Mouse (Mus musculus): ENCODE results near the gene Nxt1. TPM values are rescaled to one million over a fixed set of nuclear protein-coding genes. Genes with fewer than 3 reads are reported as not detected.

Gene Nxt1
- polyA plus RNA-seq, 1 experiment from 2014 or later, result 67.0 TPM

GRCm38 (mm10) chr2:148685709-148686108, 13.3 kb downstream of the Nxt1 start:
- no peak overlapping the region for H3K9ac ChIP-seq (ENCODE audit: low read length)
- peaks cover 11% of the 10 kb centered on the region for H3K4me1 ChIP-seq (ENCODE audit: control insufficient read depth, insufficient read depth, low read length)
- H3K4me3 ChIP-seq (replicated peaks; ENCODE audit: low read length), result no peak overlapping the region
- WGBS, result 87% methylated on average over 3 of the region's 3 CpGs
- H3K27me3 ChIP-seq (ENCODE audit: control insufficient read depth, insufficient read depth, low read length), result no peaks in the 10 kb centered on the region
- no peak overlapping the region for H3K4me2 ChIP-seq (ENCODE audit: low read depth, low read length)
- no peak overlapping the region for H3K27ac ChIP-seq (ENCODE audit: low read length)
- peaks cover 6% of the 10 kb centered on the region; the same call in 1 of the 2 replicates for H3K36me3 ChIP-seq (ENCODE audit: control insufficient read depth, insufficient read depth, low read length)
- ATAC-seq (ENCODE audit: insufficient read depth, low FRiP score), result no peak
- no peaks in the 10 kb centered on the region for H3K9me3 ChIP-seq (replicated peaks; ENCODE audit: control insufficient read depth, low read length)

GRCm38 (mm10) chr2:148686862-148687261, 14.5 kb downstream of the Nxt1 start:
- H3K4me1 ChIP-seq (ENCODE audit: control insufficient read depth, insufficient read depth, low read length), result peaks cover 7% of the 10 kb centered on the region
- peaks cover 9% of the 10 kb centered on the region; the same call in 1 of the 2 replicates for H3K36me3 ChIP-seq (ENCODE audit: control insufficient read depth, insufficient read depth, low read length)
- 80% methylated on average over 1 of the region's 1 CpGs for WGBS
- no peak overlapping the region for H3K4me3 ChIP-seq (replicated peaks; ENCODE audit: low read length)
- no peaks in the 10 kb centered on the region for H3K9me3 ChIP-seq (replicated peaks; ENCODE audit: control insufficient read depth, low read length)
- H3K27me3 ChIP-seq (ENCODE audit: control insufficient read depth, insufficient read depth, low read length), result no peaks in the 10 kb centered on the region
- no peak for ATAC-seq (ENCODE audit: insufficient read depth, low FRiP score)
- H3K4me2 ChIP-seq (ENCODE audit: low read depth, low read length), result no peak overlapping the region
- no peak overlapping the region for H3K9ac ChIP-seq (ENCODE audit: low read length)
- no peak overlapping the region for H3K27ac ChIP-seq (ENCODE audit: low read length)

GRCm38 (mm10) chr2:148687971-148688370, 15.6 kb downstream of the Nxt1 start:
- H3K27me3 ChIP-seq (ENCODE audit: control insufficient read depth, insufficient read depth, low read length), result no peaks in the 10 kb centered on the region
- H3K9me3 ChIP-seq (replicated peaks; ENCODE audit: control insufficient read depth, low read length), result no peaks in the 10 kb centered on the region
- H3K36me3 ChIP-seq (ENCODE audit: control insufficient read depth, insufficient read depth, low read length), result peaks cover 9% of the 10 kb centered on the region; the same call in 1 of the 2 replicates
- no peak overlapping the region for H3K9ac ChIP-seq (ENCODE audit: low read length)
- no peak for ATAC-seq (ENCODE audit: insufficient read depth, low FRiP score)
- no peak overlapping the region for H3K27ac ChIP-seq (ENCODE audit: low read length)
- H3K4me3 ChIP-seq (replicated peaks; ENCODE audit: low read length), result no peak overlapping the region
- 91% methylated on average over 5 of the region's 5 CpGs for WGBS
- H3K4me2 ChIP-seq (ENCODE audit: low read depth, low read length), result no peak overlapping the region
- no peaks in the 10 kb centered on the region for H3K4me1 ChIP-seq (ENCODE audit: control insufficient read depth, insufficient read depth, low read length)

GRCm38 (mm10) chr2:148689444-148690140, 17.2 kb downstream of the Nxt1 start:
- peaks cover 5% of the 10 kb centered on the region; the same call in 1 of the 2 replicates for H3K36me3 ChIP-seq (ENCODE audit: control insufficient read depth, insufficient read depth, low read length)
- H3K27me3 ChIP-seq (ENCODE audit: control insufficient read depth, insufficient read depth, low read length), result no peaks in the 10 kb centered on the region
- no peak overlapping the region for H3K4me2 ChIP-seq (ENCODE audit: low read depth, low read length)
- no peak for ATAC-seq (ENCODE audit: insufficient read depth, low FRiP score)
- H3K9ac ChIP-seq (ENCODE audit: low read length), result no peak overlapping the region
- H3K27ac ChIP-seq (ENCODE audit: low read length), result no peak overlapping the region
- no peak overlapping the region for H3K4me3 ChIP-seq (replicated peaks; ENCODE audit: low read length)
- H3K9me3 ChIP-seq (replicated peaks; ENCODE audit: control insufficient read depth, low read length), result no peaks in the 10 kb centered on the region
- no peaks in the 10 kb centered on the region for H3K4me1 ChIP-seq (ENCODE audit: control insufficient read depth, insufficient read depth, low read length)
- WGBS, result 92% methylated on average over 6 of the region's 6 CpGs

- Histone ChIP-seq H3K4me2 (ENCODE audit: low read depth, low read length) (no peak overlapping the region), H3K4me3 (replicated peaks; ENCODE audit: low read length) (no peak overlapping the region), H3K27ac (ENCODE audit: low read length) (no peak overlapping the region), H3K4me1 (ENCODE audit: control insufficient read depth, insufficient read depth, low read length) (no peaks in the 10 kb centered on the region), H3K9me3 (replicated peaks; ENCODE audit: control insufficient read depth, low read length) (no peaks in the 10 kb centered on the region), H3K27me3 (ENCODE audit: control insufficient read depth, insufficient read depth, low read length) (no peaks in the 10 kb centered on the region), H3K9ac (ENCODE audit: low read length) (no peak overlapping the region), H3K36me3 (ENCODE audit: control insufficient read depth, insufficient read depth, low read length) (peaks cover 6% of the 10 kb centered on the region; the same call in 1 of the 2 replicates)
- 87% methylated on average over 3 of the region's 3 CpGs for WGBS
- no peak for ATAC-seq (ENCODE audit: insufficient read depth, low FRiP score)
These were observed 17.9 kb downstream of the Nxt1 start for GRCm38 (mm10) chr2:148690291-148690690.

GRCm38 (mm10) chr2:148690781-148691180, 18.4 kb downstream of the Nxt1 start:
- Histone ChIP-seq H3K36me3 (ENCODE audit: control insufficient read depth, insufficient read depth, low read length) (peaks cover 6% of the 10 kb centered on the region; the same call in 1 of the 2 replicates), H3K4me2 (ENCODE audit: low read depth, low read length) (no peak overlapping the region), H3K9me3 (replicated peaks; ENCODE audit: control insufficient read depth, low read length) (no peaks in the 10 kb centered on the region), H3K4me3 (replicated peaks; ENCODE audit: low read length) (no peak overlapping the region), H3K9ac (ENCODE audit: low read length) (no peak overlapping the region), H3K4me1 (ENCODE audit: control insufficient read depth, insufficient read depth, low read length) (no peaks in the 10 kb centered on the region), H3K27me3 (ENCODE audit: control insufficient read depth, insufficient read depth, low read length) (no peaks in the 10 kb centered on the region), H3K27ac (ENCODE audit: low read length) (no peak overlapping the region)
- WGBS, result 95% methylated on average over 5 of the region's 5 CpGs
- no peak for ATAC-seq (ENCODE audit: insufficient read depth, low FRiP score)

GRCm38 (mm10) chr2:148698571-148698970, 26.2 kb downstream of the Nxt1 start:
- H3K9me3 ChIP-seq (replicated peaks; ENCODE audit: control insufficient read depth, low read length), result no peaks in the 10 kb centered on the region
- H3K4me1 ChIP-seq (ENCODE audit: control insufficient read depth, insufficient read depth, low read length), result no peaks in the 10 kb centered on the region
- no peak overlapping the region for H3K27ac ChIP-seq (ENCODE audit: low read length)
- H3K4me3 ChIP-seq (replicated peaks; ENCODE audit: low read length), result no peak overlapping the region
- ATAC-seq (ENCODE audit: insufficient read depth, low FRiP score), result no peak
- H3K36me3 ChIP-seq (ENCODE audit: control insufficient read depth, insufficient read depth, low read length), result 0 out of 2 replicates have a peak, but pooled peaks cover 8% of the 10 kb centered on the region
- H3K9ac ChIP-seq (ENCODE audit: low read length), result no peak overlapping the region
- H3K27me3 ChIP-seq (ENCODE audit: control insufficient read depth, insufficient read depth, low read length), result no peaks in the 10 kb centered on the region
- no peak overlapping the region for H3K4me2 ChIP-seq (ENCODE audit: low read depth, low read length)
- 80% methylated on average over 5 of the region's 5 CpGs for WGBS

- WGBS, result 82% methylated on average over 15 of the region's 15 CpGs
- no peaks in the 10 kb centered on the region for H3K4me1 ChIP-seq (ENCODE audit: control insufficient read depth, insufficient read depth, low read length)
- H3K4me2 ChIP-seq (ENCODE audit: low read depth, low read length), result no peak overlapping the region
- no peaks in the 10 kb centered on the region for H3K9me3 ChIP-seq (replicated peaks; ENCODE audit: control insufficient read depth, low read length)
- no peak for ATAC-seq (ENCODE audit: insufficient read depth, low FRiP score)
- H3K4me3 ChIP-seq (replicated peaks; ENCODE audit: low read length), result no peak overlapping the region
- H3K9ac ChIP-seq (ENCODE audit: low read length), result no peak overlapping the region
- H3K27me3 ChIP-seq (ENCODE audit: control insufficient read depth, insufficient read depth, low read length), result no peaks in the 10 kb centered on the region
- 0 out of 2 replicates have a peak, but pooled peaks cover 2% of the 10 kb centered on the region for H3K36me3 ChIP-seq (ENCODE audit: control insufficient read depth, insufficient read depth, low read length)
- no peak overlapping the region for H3K27ac ChIP-seq (ENCODE audit: low read length)
These were observed 34.2 kb downstream of the Nxt1 start for GRCm38 (mm10) chr2:148706409-148707201.

- Histone ChIP-seq H3K27ac (ENCODE audit: low read length) (no peak overlapping the region), H3K9me3 (replicated peaks; ENCODE audit: control insufficient read depth, low read length) (no peaks in the 10 kb centered on the region), H3K4me3 (replicated peaks; ENCODE audit: low read length) (no peak overlapping the region), H3K9ac (ENCODE audit: low read length) (no peak overlapping the region), H3K36me3 (ENCODE audit: control insufficient read depth, insufficient read depth, low read length) (0 out of 2 replicates have a peak, but pooled peaks cover 6% of the 10 kb centered on the region), H3K27me3 (ENCODE audit: control insufficient read depth, insufficient read depth, low read length) (no peaks in the 10 kb centered on the region), H3K4me1 (ENCODE audit: control insufficient read depth, insufficient read depth, low read length) (no peaks in the 10 kb centered on the region), H3K4me2 (ENCODE audit: low read depth, low read length) (no peak overlapping the region)
- 81% methylated on average over 6 of the region's 6 CpGs for WGBS
- no peak for ATAC-seq (ENCODE audit: insufficient read depth, low FRiP score)
These were observed 34.8 kb downstream of the Nxt1 start for GRCm38 (mm10) chr2:148707202-148707530.

All from stomach, embryonic 16.5 days (tissue).